In genomic region chr13:45582294-45582693, GRCm38 (mm10) we compare ENCODE assay signal across 12 mouse cellular contexts.
DNase-seq lines count a peak whose midpoint lies in the region; ATAC-seq lines count a peak whose summit lies in the region.
"Had no signal": no experiment of that assay in that cellular context is flagged by ENCODE, and none has a peak within 500 bp of the region (broad histone marks: within the 10 kb centered on the region; RNA-seq: fewer than 3 reads in every experiment).

No protein-coding gene starts in this region.

- H3K9ac ChIP-seq in hindbrain, embryonic 13.5 days, result no peak overlapping the region
- no peak overlapping the region for H3K9ac ChIP-seq in hindbrain, embryonic 12.5 days
- 0 out of 2 replicates have a peak overlapping the region, but pooled peaks have one; percentile 16 for H3K9ac ChIP-seq in stomach, embryonic 16.5 days (ENCODE audit: low read length)
- H3K9ac ChIP-seq in intestine, embryonic 16.5 days (ENCODE audit: low read depth, low read length), result no peak overlapping the region
- H3K9ac ChIP-seq: neural tube, embryonic 12.5 days had no signal

- no peak overlapping the region for H3K4me2 ChIP-seq in hindbrain, embryonic 13.5 days
- H3K4me2 ChIP-seq in hindbrain, embryonic 12.5 days (replicated peaks), result no peak overlapping the region
- H3K4me2 ChIP-seq in stomach, embryonic 16.5 days (ENCODE audit: low read depth, low read length), result peak overlapping the region; percentile 31
- H3K4me2 ChIP-seq in intestine, embryonic 16.5 days (ENCODE audit: low read depth, low read length), result no peak overlapping the region
- H3K4me2 ChIP-seq: neural tube, embryonic 12.5 days had no signal

- no peaks in the 10 kb centered on the region for H3K9me3 ChIP-seq in hindbrain, embryonic 13.5 days
- H3K9me3 ChIP-seq in hindbrain, embryonic 12.5 days (replicated peaks), result no peaks in the 10 kb centered on the region
- H3K9me3 ChIP-seq in stomach, embryonic 16.5 days (replicated peaks; ENCODE audit: control insufficient read depth, low read length), result no peaks in the 10 kb centered on the region
- no peaks in the 10 kb centered on the region for H3K9me3 ChIP-seq in intestine, embryonic 16.5 days (ENCODE audit: control insufficient read depth, low read length)

- no peak overlapping the region for H3K4me3 ChIP-seq in hindbrain, embryonic 13.5 days
- H3K4me3 ChIP-seq in hindbrain, embryonic 12.5 days, result no peak overlapping the region
- H3K4me3 ChIP-seq in stomach, embryonic 16.5 days (replicated peaks; ENCODE audit: low read length), result no peak overlapping the region
- no peak overlapping the region for H3K4me3 ChIP-seq in intestine, embryonic 16.5 days (ENCODE audit: low read length)
- H3K4me3 ChIP-seq: neural tube, embryonic 12.5 days had no signal

- intact Hi-C loops in heart, postnatal 36 days (cut with DNase I), result no loop called here

- WGBS in hindbrain, embryonic 13.5 days, result 68% methylated on average over 12 of the region's 12 CpGs
- 63% methylated on average over 12 of the region's 12 CpGs for WGBS in hindbrain, embryonic 12.5 days
- 39% methylated on average over 12 of the region's 12 CpGs for WGBS in stomach, embryonic 16.5 days
- 73% methylated on average over 12 of the region's 12 CpGs for WGBS in intestine, embryonic 16.5 days

- no peak for ATAC-seq in hindbrain, embryonic 13.5 days (ENCODE audit: low FRiP score)
- no peak for ATAC-seq in hindbrain, embryonic 12.5 days (ENCODE audit: low FRiP score)
- ATAC-seq in stomach, embryonic 16.5 days (ENCODE audit: insufficient read depth, low FRiP score), result no peak
- no peak for ATAC-seq in intestine, embryonic 16.5 days

- H3K36me3 ChIP-seq in hindbrain, embryonic 13.5 days, result no peaks in the 10 kb centered on the region
- no peaks in the 10 kb centered on the region for H3K36me3 ChIP-seq in hindbrain, embryonic 12.5 days
- no peaks in the 10 kb centered on the region for H3K36me3 ChIP-seq in stomach, embryonic 16.5 days (ENCODE audit: control insufficient read depth, insufficient read depth, low read length)
- no peaks in the 10 kb centered on the region for H3K36me3 ChIP-seq in intestine, embryonic 16.5 days (ENCODE audit: control insufficient read depth, insufficient read depth, low read length)
- H3K36me3 ChIP-seq: neural tube, embryonic 12.5 days had no signal

- DNase-seq in right cerebral cortex, postnatal 25 days, result peak; percentile 20
- DNase-seq in right cerebral cortex, postnatal 4 days, result no peak
- DNase-seq in fibroblast of lung, adult 2 months (ENCODE audit: low read depth), result peak; percentile 50
- DNase-seq in heart, postnatal 36 days, result no peak
- DNase-seq: cerebellum, adult 2 months; gastrocnemius, postnatal 10 days; thymus, adult 18-20 months had no signal

- peak overlapping the region; percentile 53 for H3K27ac ChIP-seq in hindbrain, embryonic 13.5 days
- no peak overlapping the region for H3K27ac ChIP-seq in hindbrain, embryonic 12.5 days
- H3K27ac ChIP-seq in stomach, embryonic 16.5 days (ENCODE audit: low read length), result no peak overlapping the region; the same call in 1 of the 2 replicates
- H3K27ac ChIP-seq in intestine, embryonic 16.5 days (ENCODE audit: low read length), result no peak overlapping the region
- H3K27ac ChIP-seq: neural tube, embryonic 12.5 days had no signal

- no peaks in the 10 kb centered on the region for H3K27me3 ChIP-seq in hindbrain, embryonic 13.5 days
- no peaks in the 10 kb centered on the region for H3K27me3 ChIP-seq in hindbrain, embryonic 12.5 days
- H3K27me3 ChIP-seq in stomach, embryonic 16.5 days (ENCODE audit: control insufficient read depth, insufficient read depth, low read length), result no peaks in the 10 kb centered on the region
- no peaks in the 10 kb centered on the region for H3K27me3 ChIP-seq in intestine, embryonic 16.5 days (replicated peaks; ENCODE audit: control insufficient read depth, insufficient read depth, low read length)
- H3K27me3 ChIP-seq: neural tube, embryonic 12.5 days had no signal

- peaks cover 17% of the 10 kb centered on the region for H3K4me1 ChIP-seq in hindbrain, embryonic 13.5 days (replicated peaks)
- peaks cover 6% of the 10 kb centered on the region; the same call in 1 of the 2 replicates for H3K4me1 ChIP-seq in hindbrain, embryonic 12.5 days
- no peaks in the 10 kb centered on the region for H3K4me1 ChIP-seq in stomach, embryonic 16.5 days (ENCODE audit: control insufficient read depth, insufficient read depth, low read length)
- H3K4me1 ChIP-seq in intestine, embryonic 16.5 days (ENCODE audit: control insufficient read depth, insufficient read depth, low read length), result no peaks in the 10 kb centered on the region

Comparison
In these comparisons a context has a peak if more than half of its experiments do, and no peak if none do; other contexts are left out.
1. DNase-seq: peak in right cerebral cortex, postnatal 25 days (single experiment) and fibroblast of lung, adult 2 months (single experiment); none in right cerebral cortex, postnatal 4 days (single experiment) and heart, postnatal 36 days (0 of 2).